Mouse (Mus musculus): Measurements from ENCODE around the gene Gm3055.
"Not testable (repeated sequence)": the region's sequence is repeated elsewhere in the genome, so short reads cannot be mapped to it uniquely, and the experiment has no call there.

Gene Gm3055

DNA sequence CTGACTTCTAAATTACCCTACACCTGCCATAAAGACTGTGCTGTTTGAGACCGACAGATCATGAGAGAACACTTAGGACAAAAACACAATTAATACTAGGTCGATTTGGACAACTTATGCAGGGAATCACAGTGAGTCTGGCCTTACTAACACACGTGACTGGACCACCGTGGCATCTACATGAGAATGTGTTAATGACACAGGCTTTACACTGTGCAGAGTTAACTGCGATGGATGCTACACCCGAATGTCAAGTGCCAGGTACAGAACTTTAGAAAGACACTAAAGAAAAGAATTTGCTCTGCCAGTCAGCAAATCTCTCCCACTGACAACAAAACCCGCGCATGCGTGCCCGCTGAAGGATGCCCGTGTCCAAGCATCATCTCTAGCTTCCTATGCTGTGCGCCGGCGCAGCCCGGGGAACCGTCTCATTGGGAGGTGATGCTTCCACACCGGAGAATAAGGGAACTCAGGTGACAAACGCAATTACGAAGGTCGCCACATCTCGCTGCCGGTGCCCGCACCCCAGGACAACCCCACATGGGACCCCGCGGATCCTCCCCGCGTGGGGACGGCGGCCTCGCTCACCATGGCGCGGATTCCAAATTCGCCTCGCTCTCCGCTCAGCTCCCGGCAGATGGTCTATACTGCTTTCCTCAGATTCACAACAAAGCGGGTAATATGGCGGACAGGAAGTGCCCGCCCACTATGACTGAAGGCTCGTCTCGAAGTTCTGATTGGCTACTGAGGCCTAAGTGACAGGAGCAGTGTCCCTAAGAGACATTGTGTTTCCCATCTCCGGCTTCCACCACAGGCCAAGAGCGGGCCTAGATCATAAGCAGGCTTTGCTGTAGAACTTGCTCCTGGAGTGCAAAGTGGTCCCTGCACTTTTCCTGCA lies at the start of gene Gm3055:
Gene Gm3055 (minus strand): TSS at position 656 of the 898 bp plus-strand sequence.
- DNase-seq (ENCODE audit: low read depth, low spot score) = not testable (repeated sequence)

DNA sequence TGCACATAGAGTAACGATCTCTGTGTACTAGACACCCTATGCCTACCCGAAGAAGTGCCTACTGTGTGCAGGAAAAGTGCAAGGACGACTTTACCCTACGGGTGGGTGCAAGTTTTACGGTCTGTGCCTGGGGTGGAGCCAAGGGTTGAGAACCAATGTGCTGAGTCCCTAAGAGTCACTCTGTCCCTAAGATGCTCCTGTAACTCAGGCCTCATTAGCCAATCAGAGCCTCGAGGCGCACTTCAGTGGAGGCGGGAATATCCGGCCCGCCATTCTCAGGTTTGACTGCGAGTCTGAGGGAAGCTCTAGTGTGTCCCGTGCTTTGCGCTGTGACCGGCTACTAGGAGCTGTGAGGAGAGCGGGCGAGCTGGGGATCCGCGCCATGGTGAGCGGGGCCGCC lies 40.9 kb upstream of the Gm3055 start, which contains the start of gene Gm4767:
Gene Gm4767 (plus strand): TSS at position 288 of the 400 bp plus-strand sequence.
- DNase-seq (ENCODE audit: low read depth, low spot score) = not testable (repeated sequence)

DNA sequence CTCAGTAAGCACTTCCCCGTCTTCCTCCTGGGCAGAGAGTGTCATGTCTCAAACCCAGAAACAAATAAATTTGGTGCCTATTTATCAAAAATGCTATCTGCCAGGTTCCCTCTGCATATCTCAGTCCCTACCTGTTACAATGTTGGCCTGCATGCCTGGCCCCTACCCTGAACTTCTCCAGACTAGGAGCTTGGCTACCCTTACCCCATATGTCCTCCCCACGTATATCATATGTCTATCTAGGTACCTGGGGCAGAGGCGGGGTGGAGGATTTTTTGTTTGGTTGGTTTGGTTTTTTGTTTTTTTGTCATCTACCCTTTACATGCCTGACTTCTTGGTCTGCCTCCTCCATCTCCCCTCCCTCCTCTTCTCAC lies 430 bp upstream of the Gm3055 start:
- DNase-seq (ENCODE audit: low read depth, low spot score) = not testable (repeated sequence)

DNA sequence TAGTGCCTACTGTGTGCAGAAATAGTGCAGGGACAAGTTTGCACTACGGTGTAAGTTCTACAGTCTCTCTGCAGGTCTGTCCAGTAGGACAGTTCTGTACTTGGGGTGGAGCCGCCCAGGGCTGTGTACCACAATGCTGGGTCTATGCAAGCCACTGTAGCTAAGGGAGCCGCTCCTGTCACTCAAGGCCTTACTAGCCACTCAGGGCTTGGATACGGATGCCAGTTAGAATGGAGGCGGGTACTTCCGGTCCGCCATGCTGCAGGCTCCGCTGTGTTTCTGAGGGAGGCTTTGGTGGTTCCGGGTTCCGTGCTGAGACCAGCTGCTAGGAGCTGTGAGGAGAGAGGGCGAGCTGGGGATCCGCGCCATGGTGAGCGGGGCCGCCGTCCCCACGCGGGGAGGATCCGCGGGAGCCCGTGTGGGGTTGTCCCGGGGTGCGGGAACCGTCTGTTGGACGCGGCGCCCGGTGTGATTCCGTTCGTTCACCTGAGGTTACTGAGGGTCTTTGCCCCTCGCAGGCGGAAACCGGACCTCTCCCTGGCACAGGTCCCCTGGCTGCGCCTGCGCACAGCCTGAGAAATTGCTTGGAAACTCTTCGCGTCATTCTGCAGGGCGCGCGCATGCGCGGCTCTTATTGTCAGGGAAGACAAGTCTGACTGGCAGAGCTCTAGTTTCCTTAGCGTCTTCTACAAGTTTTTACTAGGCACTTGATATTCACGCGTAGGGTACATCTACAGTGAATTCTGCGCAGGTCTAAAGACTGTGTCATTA lies 66.2 kb downstream of the Gm3055 start, which contains the start of gene Zfp433:
Gene Zfp433 (plus strand): TSS at position 295 of the 771 bp plus-strand sequence.
- not testable (repeated sequence) for DNase-seq (ENCODE audit: low read depth, low spot score)
